Mouse (Mus musculus) cortical plate, adult 2 months (tissue): ENCODE results near the gene Trim33.

Source experiments
- CTCF ChIP-seq: fragments of 200-500 bp; IDR thresholded peaks from 2 replicates; pipeline ENCODE4 v1.5.1; 2011; ENCODE audit warnings: mild to moderate bottlenecking, control low read depth, low read length; ENCODE audit not compliant: insufficient read depth; ENCODE audit errors: extremely low read depth
- POLR2A ChIP-seq: fragments of 200-500 bp; IDR thresholded peaks from 2 replicates; pipeline ENCODE4 v1.6.1; 2011; ENCODE audit warnings: mild to moderate bottlenecking, low read length, control low read depth; ENCODE audit not compliant: insufficient read depth; ENCODE audit errors: extremely low read depth

GRCm38 (mm10) chr3:103256089-103256819 lies 22.8 kb upstream of the Trim33 start:
- TF ChIP-seq POLR2A, result no peak
- no peak for TF ChIP-seq CTCF
